Mouse (Mus musculus): ENCODE measurements around the gene Fmod.

Gene Fmod

DNA sequence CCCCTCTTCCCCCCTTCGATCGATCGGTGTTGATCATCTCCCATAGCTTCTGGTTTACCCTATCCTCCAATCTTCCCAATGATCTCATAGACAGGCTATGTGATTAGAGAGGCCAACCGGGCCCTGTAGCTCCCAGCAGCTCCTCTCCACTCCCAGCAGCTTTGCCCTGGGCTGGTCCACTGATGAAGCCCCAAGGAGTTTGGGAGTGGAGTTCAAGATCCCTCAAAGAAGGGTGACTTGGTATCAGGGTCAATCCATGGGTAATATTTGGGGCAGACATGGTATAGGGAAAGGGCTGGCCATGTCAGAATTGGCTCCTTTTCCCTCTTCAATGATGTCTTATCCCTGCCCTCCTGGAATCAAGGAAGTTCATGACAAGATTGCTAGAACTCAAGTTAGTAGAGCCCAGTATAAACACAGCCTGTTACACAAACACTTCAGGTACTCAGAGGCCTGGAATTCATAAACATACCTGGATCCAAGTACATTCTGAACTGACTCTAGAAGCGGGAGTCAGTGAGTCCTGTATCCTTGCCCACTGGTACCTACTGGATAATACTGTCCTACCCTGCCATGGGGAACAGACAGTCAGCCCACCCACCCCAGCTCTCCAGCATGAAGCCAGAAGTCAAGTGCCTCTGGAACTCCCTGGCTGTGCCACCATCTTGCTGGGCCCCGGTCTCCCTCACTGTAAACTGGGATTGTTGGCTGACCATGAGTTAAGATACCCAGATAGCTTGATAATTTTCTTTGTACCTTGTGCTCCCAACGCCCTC, 60.2 kb downstream of the Fmod start:
- no peak for DNase-seq (ENCODE audit: low spot score)
